Mouse (Mus musculus): Measurements from ENCODE around the gene Polr3h. TPM values are rescaled to one million over a fixed set of nuclear protein-coding genes. Genes with fewer than 3 reads are reported as not detected.

Gene Polr3h
- polyA plus RNA-seq, 1 experiment from 2014 or later = 106 TPM

DNA sequence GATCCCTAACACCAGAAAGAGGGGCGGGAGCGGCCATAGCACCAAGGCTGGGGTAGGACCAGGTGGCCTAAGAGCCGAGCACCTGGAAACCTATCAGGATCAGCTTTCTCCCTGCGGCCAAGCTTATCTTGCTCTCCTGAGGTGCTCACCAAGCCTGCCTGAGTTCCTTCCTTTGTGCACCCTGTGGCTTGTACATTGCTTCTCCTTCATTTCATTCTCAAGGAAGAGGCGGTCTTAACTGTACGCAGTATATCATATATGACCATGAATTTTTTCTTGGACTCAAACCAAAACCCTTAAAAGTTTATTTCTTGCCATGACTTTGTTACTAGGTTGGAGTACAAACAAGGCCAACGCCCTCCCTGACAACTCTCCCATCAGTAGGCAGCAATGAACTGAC, 61.8 kb downstream of the Polr3h start:
- no peak for ATAC-seq (ENCODE audit: insufficient number of reproducible peaks, low FRiP score)
- Histone ChIP-seq H3K27me3 (replicated peaks) (no peaks in the 10 kb centered on the region), H3K9ac (no peak overlapping the region), H3K36me3 (peaks cover 53% of the 10 kb centered on the region), H3K4me1 (replicated peaks) (0 out of 2 replicates have a peak, but pooled peaks cover 2% of the 10 kb centered on the region), H3K4me3 (no peak overlapping the region), H3K9me3 (replicated peaks) (no peaks in the 10 kb centered on the region), H3K27ac (ENCODE audit: poor library complexity, severe bottlenecking) (no peak overlapping the region), H3K4me2 (no peak overlapping the region)
- 87% methylated on average over 7 of the region's 7 CpGs for WGBS

DNA sequence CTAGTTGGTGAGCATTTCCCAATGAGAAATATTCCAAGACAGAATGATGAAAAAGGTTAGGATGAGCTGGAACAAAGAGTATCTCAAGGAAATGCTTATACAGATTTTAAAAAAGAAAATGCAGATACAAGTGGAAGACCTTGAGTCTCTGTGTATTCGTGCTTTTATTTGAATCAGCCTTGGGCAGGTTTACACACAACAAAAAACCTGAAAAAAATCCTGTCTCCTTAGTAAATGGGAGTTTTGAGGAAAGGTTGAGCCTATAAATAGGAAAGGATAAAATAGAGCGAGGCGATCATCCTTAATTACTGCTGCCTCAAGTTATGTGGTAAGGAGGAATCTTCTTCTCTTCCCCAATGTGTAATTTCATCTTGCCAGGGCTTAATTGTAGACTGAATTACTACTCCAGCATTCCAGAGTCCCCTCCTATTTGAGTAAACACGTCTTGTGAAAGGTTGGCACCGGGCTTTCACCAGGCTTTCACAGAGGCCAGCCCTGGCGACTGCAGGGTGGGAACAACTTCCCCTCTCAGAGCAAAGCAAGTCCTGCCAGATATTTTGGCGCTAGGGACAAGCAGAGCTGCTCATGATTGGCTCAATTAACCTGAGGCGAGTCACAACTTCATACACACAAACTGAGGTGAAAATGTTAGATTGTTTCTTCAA, 65.4 kb downstream of the Polr3h start:
- no peaks in the 10 kb centered on the region for H3K9me3 ChIP-seq (replicated peaks)
- peaks cover 5% of the 10 kb centered on the region for H3K4me1 ChIP-seq (replicated peaks)
- H3K4me2 ChIP-seq = no peak overlapping the region
- no peak overlapping the region for H3K9ac ChIP-seq
- H3K27ac ChIP-seq (ENCODE audit: poor library complexity, severe bottlenecking) = peak overlapping the region; percentile 62
- WGBS = 39% methylated on average over 8 of the region's 8 CpGs
- ATAC-seq (ENCODE audit: insufficient number of reproducible peaks, low FRiP score) = no peak
- peaks cover 18% of the 10 kb centered on the region for H3K36me3 ChIP-seq
- no peaks in the 10 kb centered on the region for H3K27me3 ChIP-seq (replicated peaks)
- H3K4me3 ChIP-seq = no peak overlapping the region

DNA sequence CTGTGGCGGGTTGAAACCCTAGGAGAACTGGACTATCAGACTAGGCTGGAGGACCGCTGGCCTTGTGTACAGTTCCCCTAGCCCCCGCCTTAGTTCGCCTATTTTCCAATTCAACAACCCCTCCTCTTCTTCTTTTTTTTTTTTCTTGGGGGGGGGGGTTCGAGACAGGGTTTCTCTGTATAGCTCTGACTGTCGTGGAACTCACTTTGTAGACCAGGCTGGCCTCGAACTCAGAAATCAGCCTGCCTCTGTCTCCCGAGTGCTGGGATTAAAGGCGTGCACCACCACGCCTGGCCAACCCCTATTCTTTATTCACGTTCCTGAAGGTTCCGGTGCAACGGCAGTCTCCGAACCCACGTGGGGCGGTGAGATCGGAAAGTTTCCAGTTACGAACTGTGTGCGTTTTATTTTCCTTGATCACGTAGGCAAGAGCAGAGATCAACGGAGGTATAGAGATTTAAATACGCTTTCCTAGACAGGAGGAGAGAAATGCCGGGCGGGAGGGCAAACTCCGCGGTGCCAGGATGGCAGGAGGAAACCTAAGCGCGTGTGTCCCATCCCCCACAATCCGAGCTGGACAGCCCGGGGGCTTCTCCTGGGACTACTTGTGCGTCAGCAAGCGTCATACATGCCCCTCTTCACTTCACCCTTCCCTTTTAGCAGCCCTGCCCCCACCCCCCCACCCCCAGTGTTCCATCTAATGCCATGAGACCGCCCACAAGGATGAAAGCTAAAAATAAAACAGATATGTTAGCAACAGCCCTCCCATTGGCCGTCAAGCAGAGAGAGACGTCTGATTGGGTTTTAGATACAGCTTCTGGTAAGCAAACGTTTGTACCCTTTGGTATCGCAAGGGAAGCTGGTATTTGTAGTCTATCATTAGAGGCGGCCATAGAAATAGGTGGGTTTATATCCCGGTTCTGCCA, 66.4 kb downstream of the Polr3h start:
- no peaks in the 10 kb centered on the region for H3K9me3 ChIP-seq (replicated peaks)
- peak overlapping the region; percentile 85 for H3K9ac ChIP-seq
- WGBS = under 1% methylated on average over 39 of the region's 39 CpGs
- peak; percentile 78 for ATAC-seq (ENCODE audit: insufficient number of reproducible peaks, low FRiP score)
- peaks cover 13% of the 10 kb centered on the region for H3K36me3 ChIP-seq
- H3K4me2 ChIP-seq = peak overlapping the region; percentile 97
- no peaks in the 10 kb centered on the region for H3K27me3 ChIP-seq (replicated peaks)
- H3K4me1 ChIP-seq (replicated peaks) = peaks cover 10% of the 10 kb centered on the region
- peak overlapping the region; percentile 68 for H3K4me3 ChIP-seq
- peak overlapping the region; percentile 95 for H3K27ac ChIP-seq (ENCODE audit: poor library complexity, severe bottlenecking)

DNA sequence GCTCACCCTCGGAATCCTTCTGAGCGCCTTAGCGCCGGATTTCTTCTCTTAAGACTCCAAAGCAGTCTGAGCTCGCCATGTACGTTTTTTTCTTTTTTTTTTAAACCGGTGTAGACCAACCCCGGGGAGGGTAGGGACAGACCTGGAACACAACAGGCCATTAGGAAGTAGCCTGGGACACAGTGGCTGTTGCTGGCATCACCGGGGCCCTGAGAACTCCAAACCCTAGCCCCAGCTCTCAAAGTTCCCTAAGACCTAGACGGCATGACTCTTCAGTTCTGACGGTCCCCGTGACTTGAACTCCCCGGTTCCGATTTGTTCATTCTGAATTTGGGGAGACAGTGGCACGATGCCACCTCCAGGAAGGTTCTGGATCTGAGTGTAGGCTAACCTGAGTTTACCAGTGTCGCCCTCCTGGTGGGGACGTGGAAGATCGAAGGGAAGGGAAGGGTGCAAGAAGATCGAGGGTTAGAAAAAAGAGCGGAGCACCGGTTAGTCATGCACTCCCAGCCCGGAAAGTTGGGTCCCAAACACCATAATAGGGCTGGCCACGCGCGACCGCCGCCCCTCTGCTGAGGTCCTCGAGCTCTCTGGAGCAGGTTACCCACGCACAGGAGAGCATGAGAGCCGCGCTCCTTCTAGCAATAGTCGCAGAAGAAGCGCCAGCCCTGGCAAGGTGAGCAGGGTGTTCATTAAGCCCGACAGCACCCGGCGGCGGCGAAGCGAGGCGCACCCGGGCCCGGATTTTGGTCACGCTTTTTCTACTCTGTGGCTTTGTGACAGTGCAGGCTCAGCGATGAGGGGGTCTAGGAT, 67.3 kb downstream of the Polr3h start, which contains the start of gene Tob2:
Gene Tob2 (minus strand): TSS at position 280 of the 813 bp plus-strand sequence.
- ATAC-seq (ENCODE audit: insufficient number of reproducible peaks, low FRiP score) = peak; percentile 27
- Histone ChIP-seq H3K9ac (peak within 1 kb of the TSS; percentile 85), H3K27me3 (replicated peaks) (no peaks in the 10 kb centered on the region)

DNA sequence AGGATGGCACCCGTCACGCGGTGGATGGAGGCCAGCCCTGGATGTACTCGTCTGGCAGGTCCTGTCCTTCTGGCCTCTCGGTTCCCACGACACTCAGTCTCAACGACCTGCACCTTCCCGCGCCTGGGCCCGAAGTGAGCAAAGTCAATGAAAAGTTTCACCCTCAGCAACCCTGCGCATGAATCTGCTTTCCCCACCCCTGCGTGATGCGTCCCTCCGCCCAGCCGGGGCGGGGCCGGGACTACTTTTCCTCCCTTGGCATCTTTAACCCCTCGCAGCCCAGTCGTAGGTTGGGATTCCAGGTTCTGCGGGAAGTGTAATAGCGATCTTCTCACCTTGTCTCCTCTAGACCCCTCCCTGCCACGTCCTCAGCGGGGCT, 67.9 kb downstream of the Polr3h start:
- Histone ChIP-seq H3K4me2 (peak overlapping the region; percentile 97), H3K27me3 (replicated peaks) (no peaks in the 10 kb centered on the region), H3K4me3 (peak overlapping the region; percentile 68), H3K36me3 (peaks cover 15% of the 10 kb centered on the region), H3K9ac (peak overlapping the region; percentile 85), H3K9me3 (replicated peaks) (no peaks in the 10 kb centered on the region), H3K27ac (ENCODE audit: poor library complexity, severe bottlenecking) (peak overlapping the region; percentile 95), H3K4me1 (replicated peaks) (peaks cover 10% of the 10 kb centered on the region)
- under 1% methylated on average over 23 of the region's 23 CpGs for WGBS
- peak; percentile 52 for ATAC-seq (ENCODE audit: insufficient number of reproducible peaks, low FRiP score)

More for the DNA sequence above, 67.3 kb downstream of the Polr3h start, which contains the start of gene Tob2:
- Histone ChIP-seq H3K27ac (ENCODE audit: poor library complexity, severe bottlenecking) (peak within 1 kb of the TSS; percentile 95), H3K4me2 (peak within 1 kb of the TSS; percentile 97), H3K4me1 (replicated peaks) (peaks cover 10% of the 10 kb centered on the region), H3K9me3 (replicated peaks) (no peaks in the 10 kb centered on the region), H3K4me3 (peak within 1 kb of the TSS; percentile 68), H3K36me3 (peaks cover 13% of the 10 kb centered on the region)
- under 1% methylated on average over 44 of the region's 44 CpGs for WGBS

DNA sequence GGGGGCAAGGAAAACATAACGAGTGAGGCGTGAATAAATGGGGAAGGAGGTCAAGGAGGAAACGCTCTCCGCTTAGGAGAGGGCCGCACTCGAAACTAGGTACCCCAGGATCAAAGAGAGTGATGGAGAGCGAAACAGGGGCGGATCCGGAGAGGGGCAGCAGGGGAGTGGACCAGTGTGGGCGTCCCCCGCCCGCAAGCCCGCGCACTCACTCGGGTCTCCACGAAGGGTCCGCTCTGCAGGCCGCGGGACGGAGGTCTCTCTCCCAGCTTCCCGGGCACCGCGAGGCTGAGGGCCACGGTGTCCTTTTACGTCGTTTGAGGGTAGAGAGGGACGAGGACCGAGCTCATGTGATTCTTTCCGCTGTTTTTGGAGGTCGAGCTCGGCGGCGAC, 68.3 kb downstream of the Polr3h start:
- Histone ChIP-seq H3K4me1 (replicated peaks) (peaks cover 14% of the 10 kb centered on the region), H3K4me2 (peak overlapping the region; percentile 97), H3K27me3 (replicated peaks) (no peaks in the 10 kb centered on the region), H3K4me3 (peak overlapping the region; percentile 68), H3K36me3 (peaks cover 15% of the 10 kb centered on the region), H3K9ac (peak overlapping the region; percentile 85), H3K27ac (ENCODE audit: poor library complexity, severe bottlenecking) (peak overlapping the region; percentile 95), H3K9me3 (replicated peaks) (no peaks in the 10 kb centered on the region)
- no peak for ATAC-seq (ENCODE audit: insufficient number of reproducible peaks, low FRiP score)
- 0% methylated on average over 33 of the region's 33 CpGs for WGBS

DNA sequence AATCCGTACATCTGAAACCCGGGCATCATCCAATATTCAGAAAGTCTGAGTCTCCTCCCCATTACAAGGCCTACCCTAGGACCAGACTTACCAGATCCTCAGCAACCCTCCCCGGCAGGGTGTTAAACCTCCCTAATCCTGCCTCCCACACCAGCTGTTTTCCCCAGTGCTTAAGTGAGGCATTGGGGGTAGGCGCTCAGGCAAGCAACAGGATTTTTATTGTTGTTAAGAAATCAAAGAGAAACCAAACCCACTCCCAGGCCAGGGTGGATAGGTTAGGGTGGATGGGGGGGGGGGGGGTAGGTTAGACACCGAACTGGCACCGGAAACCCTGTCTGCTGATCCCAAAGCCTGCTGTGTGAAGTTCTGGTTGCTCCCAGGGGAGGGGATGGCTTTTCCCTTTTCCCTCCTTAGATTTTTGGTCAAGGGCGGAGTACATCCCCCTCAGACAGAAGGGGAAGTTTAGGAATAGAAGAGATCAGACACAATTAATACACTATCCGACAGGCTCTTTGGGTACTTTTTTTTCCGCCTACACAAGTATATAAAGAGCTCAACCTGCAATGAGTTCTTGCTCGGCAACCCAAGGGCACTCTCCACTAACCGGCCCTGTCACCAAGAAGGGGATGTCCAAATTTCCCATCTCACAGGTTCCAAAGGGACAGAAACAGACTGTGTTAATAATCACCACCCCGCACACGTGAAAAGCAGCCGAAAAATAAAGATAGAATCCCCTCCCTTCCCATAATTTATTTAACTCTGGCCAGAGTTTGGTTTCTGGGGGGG, 68.9 kb downstream of the Polr3h start:
- H3K4me1 ChIP-seq (replicated peaks) = peaks cover 16% of the 10 kb centered on the region
- peak overlapping the region; percentile 97 for H3K4me2 ChIP-seq
- H3K9me3 ChIP-seq (replicated peaks) = no peaks in the 10 kb centered on the region
- H3K9ac ChIP-seq = peak overlapping the region; percentile 85
- WGBS = 2% methylated on average over 14 of the region's 14 CpGs
- peaks cover 15% of the 10 kb centered on the region for H3K36me3 ChIP-seq
- peak overlapping the region; percentile 95 for H3K27ac ChIP-seq (ENCODE audit: poor library complexity, severe bottlenecking)
- H3K27me3 ChIP-seq (replicated peaks) = no peaks in the 10 kb centered on the region
- no peak for ATAC-seq (ENCODE audit: insufficient number of reproducible peaks, low FRiP score)
- peak overlapping the region; percentile 68 for H3K4me3 ChIP-seq

DNA sequence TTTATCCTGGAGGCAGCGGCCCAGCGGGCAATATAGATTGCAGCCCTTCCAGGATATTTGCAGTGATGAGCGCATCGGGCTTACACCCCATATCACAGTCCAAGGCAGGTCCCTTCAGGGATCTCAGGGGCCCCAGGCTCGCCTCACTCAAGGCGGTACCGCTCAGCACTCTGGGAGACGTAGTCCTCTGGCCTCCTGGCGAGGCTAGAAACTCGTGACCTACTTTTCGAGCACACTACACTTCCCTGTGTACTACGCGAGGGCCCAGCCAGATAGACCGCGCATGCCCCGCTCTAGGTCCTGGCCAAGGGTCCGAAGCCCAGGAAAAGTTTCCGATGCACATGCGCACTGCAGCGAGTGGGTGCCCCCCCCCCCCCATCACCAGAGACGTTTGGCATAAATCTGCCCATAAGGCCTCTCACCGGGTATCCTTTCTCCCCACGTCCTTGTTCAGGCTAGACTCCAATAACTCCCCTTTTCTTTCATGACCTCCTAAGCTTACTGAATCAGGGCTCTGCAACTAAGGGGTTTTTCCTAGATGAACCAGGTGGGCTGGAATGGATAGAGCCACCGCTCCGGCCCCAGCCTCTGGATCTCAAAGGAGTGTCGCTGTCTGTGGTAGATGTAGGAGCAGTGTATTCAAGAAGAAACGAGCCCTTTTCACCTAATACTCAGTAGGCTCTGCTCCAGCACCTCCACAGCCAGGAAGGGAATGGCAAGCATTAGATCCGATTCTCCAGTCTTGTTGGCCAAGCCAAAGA, 69.8 kb downstream of the Polr3h start:
- under 1% methylated on average over 28 of the region's 28 CpGs for WGBS
- H3K9me3 ChIP-seq (replicated peaks) = no peaks in the 10 kb centered on the region
- peak overlapping the region; percentile 85 for H3K9ac ChIP-seq
- ATAC-seq (ENCODE audit: insufficient number of reproducible peaks, low FRiP score) = peak; percentile 90
- peaks cover 25% of the 10 kb centered on the region for H3K36me3 ChIP-seq
- H3K27me3 ChIP-seq (replicated peaks) = no peaks in the 10 kb centered on the region
- H3K4me3 ChIP-seq = peak overlapping the region; percentile 68
- peaks cover 16% of the 10 kb centered on the region for H3K4me1 ChIP-seq (replicated peaks)
- peak overlapping the region; percentile 97 for H3K4me2 ChIP-seq
- H3K27ac ChIP-seq (ENCODE audit: poor library complexity, severe bottlenecking) = peak overlapping the region; percentile 95

DNA sequence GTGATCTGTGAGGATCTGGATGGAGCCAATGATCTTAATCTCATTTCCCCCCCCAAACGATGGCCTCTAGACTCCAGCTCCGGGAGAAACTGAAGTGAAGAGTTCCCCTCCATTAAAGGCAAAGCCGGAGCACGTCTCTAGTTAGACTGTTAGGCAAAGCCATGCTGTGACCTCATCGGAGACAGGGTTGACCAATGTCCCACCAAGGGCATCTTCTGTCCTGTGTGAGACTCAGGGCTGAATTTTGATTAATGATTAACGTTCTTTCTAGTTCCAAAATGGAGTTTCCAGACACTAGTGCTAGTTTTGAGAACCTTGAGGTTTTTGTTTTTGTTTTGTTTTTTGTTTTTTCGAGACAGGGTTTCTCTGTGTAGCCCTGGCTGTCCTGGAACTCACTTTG, 73.0 kb downstream of the Polr3h start:
- peaks cover 48% of the 10 kb centered on the region for H3K36me3 ChIP-seq
- H3K9ac ChIP-seq = no peak overlapping the region
- ATAC-seq (ENCODE audit: insufficient number of reproducible peaks, low FRiP score) = no peak
- no peak overlapping the region for H3K4me3 ChIP-seq
- WGBS = 80% methylated on average over 7 of the region's 7 CpGs
- no peaks in the 10 kb centered on the region for H3K9me3 ChIP-seq (replicated peaks)
- H3K4me2 ChIP-seq = no peak overlapping the region
- peaks cover 19% of the 10 kb centered on the region for H3K4me1 ChIP-seq (replicated peaks)
- no peak overlapping the region for H3K27ac ChIP-seq (ENCODE audit: poor library complexity, severe bottlenecking)
- no peaks in the 10 kb centered on the region for H3K27me3 ChIP-seq (replicated peaks)

All from heart, embryonic 12.5 days (tissue).